Mouse (Mus musculus) left cerebral cortex, adult 11 months (tissue): ENCODE results near the gene Trp53i13.

Source experiments
- DNase-seq: peaks from one replicate; pipeline ENCODE4 v3.0.0; 2022; ENCODE audit warnings: low spot score

The Trp53i13 gene

DNA sequence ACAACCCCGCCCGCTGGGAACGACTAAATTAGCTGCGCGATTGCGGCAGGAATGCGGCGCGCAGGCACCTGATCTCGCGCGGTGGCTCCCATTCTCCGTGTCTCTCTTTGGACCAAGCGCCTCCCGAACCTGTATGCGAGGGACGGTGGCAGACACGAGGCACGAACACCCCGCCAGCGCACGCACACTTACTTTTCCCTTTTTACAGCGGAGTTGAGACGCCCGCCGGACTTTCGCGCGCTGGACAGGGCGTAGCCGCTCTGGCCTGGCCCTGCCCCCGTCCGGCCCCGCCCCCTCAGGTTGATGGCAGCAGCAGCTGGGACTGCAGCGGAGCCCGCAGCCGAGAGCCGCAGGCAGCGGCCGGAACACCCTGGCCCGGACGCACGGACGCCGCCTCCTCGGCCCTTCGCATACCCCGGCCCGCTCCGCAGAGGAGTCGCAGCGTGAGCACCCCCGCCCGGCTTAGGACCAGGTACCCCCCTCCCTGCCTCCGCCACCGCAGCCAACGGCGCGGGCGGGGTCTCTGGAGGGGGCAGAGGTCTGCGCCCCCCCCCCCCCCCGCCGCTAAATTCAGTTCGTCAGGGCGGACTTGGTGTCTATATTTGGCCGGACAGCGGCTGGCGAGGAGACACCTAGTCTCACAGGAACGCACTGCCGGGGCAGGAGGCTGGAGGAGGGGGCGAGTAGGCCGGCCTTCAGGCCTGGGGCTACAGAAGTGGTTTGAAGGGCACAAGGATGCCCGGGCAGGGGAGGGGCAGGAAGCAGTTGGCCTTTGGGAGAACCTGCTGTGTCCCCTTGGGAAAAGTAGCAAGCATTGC is 53.3 kb downstream of the Trp53i13 start, which contains the start of gene Coro6:
TSS of gene Coro6 (plus strand) at position 129 of the 818 bp plus-strand sequence.
- DNase-seq = no peak

- DNase-seq = no peak
Observed at GRCm38 (mm10) chr11:77461856-77462255, 53.9 kb downstream of the Trp53i13 start.
